Mouse (Mus musculus) forebrain, embryonic 11.5 days (tissue): ENCODE measurements at regions not wholly inside any gene's neighbourhood (a gene's known extent, or its start where the extent isn't known, plus 50 kb on each side); places are given as distances from the start of the nearest gene placed in this dataset.

Experiments
- ATAC-seq: fragments of 200-750 bp; cut with Nextera tagmentation; replicated peaks from 2 replicates; pipeline ENCODE4 v1.8.0; 2017; ENCODE audit warnings: moderate TSS enrichment; ENCODE audit not compliant: low FRiP score
- DNase-seq: peaks from one replicate; pipeline ENCODE4 v3.0.0-alpha.2; 2017; ENCODE audit warnings: low spot score
- H3K27ac ChIP-seq: fragments of 300-500 bp; sonication (generic); 2 replicates; pipeline ENCODE4 v1.5.1; 2014; ENCODE audit warnings: low read depth, low read length
- H3K27me3 ChIP-seq: fragments of 300-500 bp; sonication (generic); 2 replicates; pipeline ENCODE4 v1.6.1; 2014; ENCODE audit warnings: mild to moderate bottlenecking, low read length, mixed read lengths; ENCODE audit not compliant: control insufficient read depth, insufficient read depth
- H3K36me3 ChIP-seq: fragments of 300-500 bp; sonication (generic); 2 replicates; pipeline ENCODE4 v1.6.1; 2014; ENCODE audit warnings: mild to moderate bottlenecking, low read length, moderate library complexity, mixed read lengths; ENCODE audit not compliant: control insufficient read depth, insufficient read depth
- H3K4me1 ChIP-seq: fragments of 300-500 bp; sonication (generic); replicated peaks from 2 replicates; pipeline ENCODE4 v1.6.1; 2014; ENCODE audit warnings: low read length, mixed read lengths; ENCODE audit not compliant: control insufficient read depth, insufficient read depth
- H3K4me2 ChIP-seq: fragments of 300-500 bp; sonication (generic); 2 replicates; pipeline ENCODE4 v1.6.1; 2014; ENCODE audit warnings: low read depth, mild to moderate bottlenecking, low read length, moderate library complexity, mixed read lengths; ENCODE audit not compliant: severe bottlenecking
- H3K4me3 ChIP-seq: fragments of 300-500 bp; sonication (generic); 2 replicates; pipeline ENCODE4 v1.5.1; 2014; ENCODE audit warnings: low read depth, low read length
- H3K9ac ChIP-seq: fragments of 300-500 bp; sonication (generic); 2 replicates; pipeline ENCODE4 v1.6.1; 2014; ENCODE audit warnings: low read length
- H3K9me3 ChIP-seq: fragments of 300-500 bp; sonication (generic); 2 replicates; pipeline ENCODE4 v1.6.1; 2016; ENCODE audit warnings: low read length, mixed read lengths; ENCODE audit not compliant: control insufficient read depth
- WGBS: fragments of 180-500 bp; shearing (Covaris S2); extraction: QIAGEN DNeasy Blood & Tissue Kit; methylation state at CpG from one replicate; pipeline ENCODE4 v1.1.7; 2014; 5-methylcytosine and 5-hydroxymethylcytosine counted together

DNA sequence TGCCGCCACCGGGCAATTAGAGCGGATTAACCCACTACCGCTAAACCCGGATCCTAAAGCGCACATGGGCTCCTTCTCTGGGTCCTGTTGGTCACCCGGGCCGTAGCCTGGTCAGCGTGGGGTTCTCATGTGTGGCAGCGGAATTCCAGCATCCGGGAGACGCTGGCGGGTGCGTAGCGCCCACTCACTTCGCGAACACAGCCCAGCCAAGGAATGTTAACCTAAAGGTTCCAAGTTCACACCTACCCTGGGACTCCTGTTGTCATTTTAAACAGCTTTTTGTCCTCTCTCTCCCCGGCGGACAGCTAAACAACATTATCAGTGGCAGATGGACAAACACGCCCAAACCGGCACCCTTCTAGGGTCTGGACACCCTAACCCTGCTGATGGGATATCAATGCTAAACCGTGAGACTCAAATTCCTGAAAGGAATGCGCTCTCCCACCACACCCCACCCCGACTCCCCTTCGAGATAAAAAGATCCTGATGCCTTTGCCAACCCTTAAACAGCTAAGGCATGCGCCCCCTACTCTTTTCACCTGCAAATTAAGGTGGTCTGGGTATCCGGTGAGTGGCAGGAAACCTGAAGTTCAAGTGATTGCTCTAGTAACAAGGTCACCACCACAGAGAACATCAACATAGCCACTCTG is 49.8 kb upstream of the Fcgr1 start:
- H3K36me3 ChIP-seq = no peaks in the 10 kb centered on the region
- no peak overlapping the region for H3K4me2 ChIP-seq
- H3K9ac ChIP-seq = no peak overlapping the region
- no peaks in the 10 kb centered on the region for H3K4me1 ChIP-seq
- peaks cover 30% of the 10 kb centered on the region for H3K27me3 ChIP-seq
- ATAC-seq = no peak
- no peak overlapping the region for H3K4me3 ChIP-seq
- WGBS = 2% methylated on average over 27 of the region's 27 CpGs
- DNase-seq = no peak
- H3K27ac ChIP-seq = no peak overlapping the region
- H3K9me3 ChIP-seq = no peaks in the 10 kb centered on the region
